Mouse (Mus musculus) forebrain, embryonic 16.5 days (tissue): ENCODE measurements at regions not wholly inside any gene's neighbourhood (a gene's known extent, or its start where the extent isn't known, plus 50 kb on each side); places are given as distances from the start of the nearest gene placed in this dataset.
"Not testable (repeated sequence)": the region's sequence is repeated elsewhere in the genome, so short reads cannot be mapped to it uniquely, and the experiment has no call there.

ENCODE experiments used
- ATAC-seq: fragments of 200-750 bp; cut with Nextera tagmentation; 2 replicates; pipeline ENCODE4 v1.8.0; 2017; ENCODE audit warnings: mild to moderate bottlenecking, moderate library complexity
- H3K27ac ChIP-seq: fragments of 300-500 bp; sonication (generic); 2 replicates; pipeline ENCODE4 v1.5.1; 2014; ENCODE audit warnings: low read length, control low read depth
- H3K27me3 ChIP-seq: fragments of 300-500 bp; sonication (generic); replicated peaks from 2 replicates; pipeline ENCODE4 v1.6.1; 2014; ENCODE audit warnings: low read length; ENCODE audit not compliant: control insufficient read depth, insufficient read depth
- H3K36me3 ChIP-seq: fragments of 300-500 bp; sonication (generic); 2 replicates; pipeline ENCODE4 v1.6.1; 2014; ENCODE audit not compliant: control insufficient read depth, insufficient read depth
- H3K4me1 ChIP-seq: fragments of 300-500 bp; sonication (generic); replicated peaks from 2 replicates; pipeline ENCODE4 v1.6.1; 2014; ENCODE audit warnings: low read length; ENCODE audit not compliant: control insufficient read depth, insufficient read depth
- H3K4me2 ChIP-seq: fragments of 300-500 bp; sonication (generic); 2 replicates; pipeline ENCODE4 v1.6.1; 2014; ENCODE audit warnings: mild to moderate bottlenecking, low read length, control low read depth
- H3K4me3 ChIP-seq: fragments of 300-500 bp; sonication (generic); replicated peaks from 2 replicates; pipeline ENCODE4 v1.5.1; 2014; ENCODE audit warnings: mild to moderate bottlenecking, low read length, control low read depth
- H3K9ac ChIP-seq: fragments of 300-500 bp; sonication (generic); replicated peaks from 2 replicates; pipeline ENCODE4 v1.6.1; 2014; ENCODE audit warnings: low read depth, low read length, control low read depth
- H3K9me3 ChIP-seq: fragments of 300-500 bp; sonication (generic); 2 replicates; pipeline ENCODE4 v1.6.1; 2016; ENCODE audit warnings: low read length; ENCODE audit not compliant: control insufficient read depth
- WGBS: fragments of 180-500 bp; shearing (Covaris S2); extraction: QIAGEN DNeasy Blood & Tissue Kit; methylation state at CpG from one replicate; pipeline ENCODE4 v1.1.7; 2014; 5-methylcytosine and 5-hydroxymethylcytosine counted together

DNA sequence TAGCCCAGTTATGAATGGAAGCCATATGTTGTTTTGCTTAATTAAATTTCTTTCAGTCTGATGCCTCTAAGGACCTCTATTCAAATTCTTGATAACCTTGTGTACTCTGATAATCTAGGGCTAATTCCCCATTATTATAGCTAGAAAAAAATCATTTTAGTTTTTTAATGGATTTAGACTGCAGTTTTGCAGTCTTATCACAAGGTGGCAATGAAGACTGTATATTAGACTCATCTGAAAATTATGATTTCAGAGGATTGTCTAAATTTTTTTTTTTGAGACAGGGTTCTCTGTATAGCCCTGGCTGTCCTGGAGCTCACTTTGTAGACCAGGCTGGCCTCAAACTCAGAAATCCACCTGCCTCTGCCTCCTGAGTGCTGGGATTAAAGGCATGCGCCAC lies 1292.9 kb upstream of the Tacstd2 start:
- not testable (repeated sequence) for H3K4me2 ChIP-seq, H3K27me3 ChIP-seq, H3K4me1 ChIP-seq, H3K9me3 ChIP-seq, H3K9ac ChIP-seq, H3K27ac ChIP-seq, H3K36me3 ChIP-seq, ATAC-seq, H3K4me3 ChIP-seq
- 91% methylated on average over 1 of the region's 1 CpGs for WGBS

DNA sequence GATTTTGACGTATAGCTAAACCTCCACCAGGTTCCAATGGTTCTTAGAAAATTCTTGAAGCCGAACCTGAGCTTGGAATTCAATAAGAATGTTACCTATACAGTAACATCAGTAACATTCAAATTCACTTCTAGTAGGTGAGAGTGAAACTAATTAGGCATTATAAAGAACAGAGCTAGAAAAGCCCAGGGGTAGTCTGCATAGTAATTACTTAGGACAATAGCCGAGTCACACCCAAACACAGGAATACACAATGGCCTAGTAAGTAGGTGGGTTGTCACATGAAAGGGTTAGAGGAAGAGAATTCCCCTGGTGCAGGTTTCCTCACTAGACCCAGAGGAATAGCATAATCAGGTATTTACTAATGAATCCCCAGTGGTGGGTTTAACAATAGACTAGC lies 1277.8 kb upstream of the Tacstd2 start:
- H3K9me3 ChIP-seq, result no peaks in the 10 kb centered on the region
- H3K4me2 ChIP-seq, result no peak overlapping the region
- no peak overlapping the region for H3K4me3 ChIP-seq
- H3K36me3 ChIP-seq, result no peaks in the 10 kb centered on the region
- H3K27me3 ChIP-seq, result no peaks in the 10 kb centered on the region
- 64% methylated on average over 3 of the region's 3 CpGs for WGBS
- no peak overlapping the region for H3K9ac ChIP-seq
- no peaks in the 10 kb centered on the region for H3K4me1 ChIP-seq
- no peak overlapping the region for H3K27ac ChIP-seq
- no peak for ATAC-seq

DNA sequence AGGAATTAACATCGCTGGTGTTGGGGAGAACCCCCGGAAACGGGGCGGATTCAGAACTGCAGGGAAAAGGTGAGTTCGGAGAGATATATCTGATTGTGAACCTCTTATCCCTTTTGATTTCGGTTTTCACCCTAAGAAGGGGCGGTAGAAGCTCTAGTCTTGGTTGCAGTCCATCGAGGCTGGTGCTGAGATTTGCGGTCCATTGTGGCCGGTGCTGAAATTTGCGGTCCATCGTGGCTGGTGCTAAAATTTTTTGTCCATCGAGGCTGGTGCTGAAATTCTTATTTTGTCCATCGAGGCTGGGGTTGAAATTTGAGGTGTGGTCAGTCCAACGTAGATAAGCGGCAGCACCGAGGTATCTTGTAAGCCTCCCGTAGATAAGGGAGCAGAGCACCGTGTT lies 1263.6 kb upstream of the Tacstd2 start:
- WGBS, result 91% methylated on average over 16 of the region's 19 CpGs
- not testable (repeated sequence) for ATAC-seq

DNA sequence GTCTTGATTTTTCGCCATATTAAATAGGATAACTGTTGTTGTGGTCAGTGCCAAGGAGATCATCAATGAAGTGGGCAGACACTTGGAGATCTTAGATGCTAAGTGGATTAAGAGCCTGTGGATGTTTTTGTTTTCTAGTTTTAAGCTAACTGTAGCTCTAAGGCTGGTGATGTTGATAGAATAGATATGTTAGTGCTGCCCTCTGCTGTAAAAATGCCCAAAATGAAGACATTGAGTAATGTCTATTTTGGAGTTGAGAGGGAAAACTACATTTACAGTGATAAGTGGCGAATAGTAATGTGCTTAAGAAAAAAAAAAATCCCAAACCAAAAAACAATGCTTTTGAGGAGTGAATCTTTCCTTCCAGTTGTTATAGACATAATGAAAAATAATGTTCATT lies 1235.9 kb upstream of the Tacstd2 start:
- Histone ChIP-seq H3K4me1 (no peaks in the 10 kb centered on the region), H3K27ac (no peak overlapping the region), H3K4me3 (no peak overlapping the region), H3K27me3 (no peaks in the 10 kb centered on the region), H3K4me2 (no peak overlapping the region), H3K9me3 (no peaks in the 10 kb centered on the region; the same call in 1 of the 2 replicates), H3K36me3 (no peaks in the 10 kb centered on the region), H3K9ac (no peak overlapping the region)
- WGBS, result 78% methylated on average over 2 of the region's 2 CpGs
- ATAC-seq, result no peak

More for the DNA sequence above, 1263.6 kb upstream of the Tacstd2 start:
- H3K9me3 ChIP-seq, H3K27ac ChIP-seq, H3K27me3 ChIP-seq, H3K9ac ChIP-seq, H3K4me3 ChIP-seq, H3K4me1 ChIP-seq, H3K36me3 ChIP-seq, H3K4me2 ChIP-seq: not testable (repeated sequence)

DNA sequence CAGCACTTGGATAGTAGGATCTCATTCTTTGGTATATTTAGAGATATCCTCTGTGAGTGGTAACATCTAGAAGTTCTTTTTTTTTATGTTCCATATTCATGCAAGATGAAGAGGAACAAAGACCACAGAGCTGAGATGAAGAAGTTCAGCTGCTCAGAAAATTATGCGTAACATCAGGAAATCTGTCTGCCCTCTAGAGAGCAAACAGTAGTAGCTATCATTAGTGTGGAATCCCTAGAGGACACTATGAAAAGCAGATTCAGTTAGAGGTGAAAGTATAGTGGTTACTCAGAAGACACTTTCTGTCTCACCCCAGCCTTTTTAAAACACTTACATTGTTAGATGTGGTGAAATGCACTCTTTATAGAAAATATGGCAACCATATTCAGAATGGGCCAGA lies 1214.9 kb upstream of the Tacstd2 start:
- no peak overlapping the region for H3K9ac ChIP-seq
- H3K27me3 ChIP-seq, result no peaks in the 10 kb centered on the region
- H3K9me3 ChIP-seq, result no peaks in the 10 kb centered on the region
- WGBS, result 94% methylated on average over 1 of the region's 1 CpGs
- H3K36me3 ChIP-seq, result no peaks in the 10 kb centered on the region
- no peaks in the 10 kb centered on the region for H3K4me1 ChIP-seq
- no peak overlapping the region for H3K4me3 ChIP-seq
- no peak for ATAC-seq
- H3K4me2 ChIP-seq, result no peak overlapping the region
- H3K27ac ChIP-seq, result no peak overlapping the region

DNA sequence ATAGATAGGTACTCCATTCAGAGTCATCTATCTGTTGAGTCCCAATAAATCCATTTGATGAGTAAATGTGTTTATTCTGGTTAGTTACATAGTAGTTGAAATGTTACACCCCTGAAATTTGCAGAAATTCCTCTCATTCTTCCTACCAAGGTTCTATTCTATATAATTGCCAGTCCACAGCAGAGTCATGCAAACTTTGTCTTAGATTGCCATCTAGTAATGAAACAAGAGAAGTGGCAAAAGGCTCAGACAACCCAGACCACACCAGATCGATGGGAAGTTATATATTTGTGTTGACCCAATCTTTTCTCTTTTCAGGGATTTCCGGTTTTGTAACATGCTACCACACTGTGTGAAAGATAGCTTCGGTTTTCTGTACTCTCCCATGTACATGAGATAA lies 1214.1 kb upstream of the Tacstd2 start:
- H3K4me2 ChIP-seq, result no peak overlapping the region
- no peaks in the 10 kb centered on the region for H3K36me3 ChIP-seq
- H3K4me3 ChIP-seq, result no peak overlapping the region
- no peaks in the 10 kb centered on the region for H3K9me3 ChIP-seq
- no peak overlapping the region for H3K9ac ChIP-seq
- 81% methylated on average over 3 of the region's 3 CpGs for WGBS
- no peak overlapping the region for H3K27ac ChIP-seq
- no peaks in the 10 kb centered on the region for H3K4me1 ChIP-seq
- ATAC-seq, result no peak
- H3K27me3 ChIP-seq, result no peaks in the 10 kb centered on the region

DNA sequence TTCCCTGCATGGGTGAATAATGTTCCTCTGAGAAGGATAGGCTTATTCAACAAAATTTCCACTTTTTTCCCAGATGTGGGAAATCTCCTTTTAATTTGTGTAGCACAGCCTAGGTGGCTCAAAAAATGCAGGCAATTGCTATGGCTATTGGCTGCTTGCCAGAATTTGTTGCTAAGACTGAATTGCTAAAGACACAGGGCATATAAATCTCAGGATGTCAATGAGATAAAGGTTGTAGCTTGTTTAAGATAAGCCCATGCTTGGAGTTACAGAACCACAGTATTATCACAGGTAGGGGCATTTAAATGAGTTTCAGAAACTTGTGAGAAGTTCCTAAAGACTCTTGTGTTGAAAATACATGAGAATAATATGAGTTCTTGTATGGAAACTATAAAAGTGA lies 1203.0 kb upstream of the Tacstd2 start:
- Histone ChIP-seq H3K36me3 (no peaks in the 10 kb centered on the region), H3K4me3 (no peak overlapping the region), H3K4me2 (no peak overlapping the region), H3K9me3 (no peaks in the 10 kb centered on the region), H3K9ac (no peak overlapping the region), H3K27me3 (no peaks in the 10 kb centered on the region), H3K27ac (no peak overlapping the region), H3K4me1 (no peaks in the 10 kb centered on the region)
- ATAC-seq, result no peak

DNA sequence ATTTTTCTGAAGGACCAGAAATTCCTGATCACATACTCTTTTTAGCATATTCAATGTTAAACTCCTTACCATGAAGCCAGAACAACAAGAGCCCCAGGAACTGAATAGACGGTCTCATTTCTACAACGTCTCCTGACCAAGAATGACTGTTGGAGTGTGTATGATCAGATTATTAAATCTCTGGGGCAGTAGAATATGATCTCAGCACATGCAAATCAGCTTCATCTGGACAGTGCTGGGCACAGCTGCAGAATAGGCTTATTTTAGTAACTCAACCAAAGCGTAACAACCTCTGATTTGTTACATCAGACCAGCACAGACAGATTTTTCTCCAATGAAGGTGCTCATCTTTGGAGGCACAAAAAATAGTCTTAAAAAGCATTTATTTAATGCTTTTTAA lies 1201.1 kb upstream of the Tacstd2 start:
- Histone ChIP-seq H3K27ac (no peak overlapping the region), H3K9ac (no peak overlapping the region), H3K36me3 (no peaks in the 10 kb centered on the region), H3K4me3 (no peak overlapping the region), H3K4me1 (no peaks in the 10 kb centered on the region), H3K27me3 (no peaks in the 10 kb centered on the region), H3K4me2 (no peak overlapping the region), H3K9me3 (no peaks in the 10 kb centered on the region)
- ATAC-seq, result no peak
- WGBS, result 92% methylated on average over 3 of the region's 3 CpGs

DNA sequence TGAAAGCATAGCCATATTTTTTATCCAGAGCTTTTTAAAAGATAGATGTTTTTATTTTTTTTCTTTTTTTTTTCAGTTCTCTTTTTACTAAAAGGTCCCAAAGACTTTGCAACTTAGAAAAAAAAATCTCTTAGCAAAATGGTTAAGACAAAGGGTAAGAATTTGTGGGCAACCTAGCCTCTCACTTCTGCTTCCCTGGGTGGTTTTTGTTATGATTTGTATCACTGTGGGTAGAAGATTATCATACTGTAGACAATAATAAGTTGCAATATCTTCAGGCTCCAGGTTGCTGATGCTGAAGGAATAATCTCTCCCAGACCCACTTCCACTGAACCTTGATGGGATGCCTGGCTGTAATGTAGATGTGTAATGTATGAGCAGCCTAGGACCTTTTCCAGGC lies 1200.5 kb upstream of the Tacstd2 start:
- no peaks in the 10 kb centered on the region for H3K9me3 ChIP-seq
- no peaks in the 10 kb centered on the region for H3K36me3 ChIP-seq
- ATAC-seq, result no peak
- H3K4me1 ChIP-seq, result no peaks in the 10 kb centered on the region
- no peak overlapping the region for H3K9ac ChIP-seq
- no peak overlapping the region for H3K4me2 ChIP-seq
- H3K27me3 ChIP-seq, result no peaks in the 10 kb centered on the region
- no peak overlapping the region for H3K27ac ChIP-seq
- no peak overlapping the region for H3K4me3 ChIP-seq

DNA sequence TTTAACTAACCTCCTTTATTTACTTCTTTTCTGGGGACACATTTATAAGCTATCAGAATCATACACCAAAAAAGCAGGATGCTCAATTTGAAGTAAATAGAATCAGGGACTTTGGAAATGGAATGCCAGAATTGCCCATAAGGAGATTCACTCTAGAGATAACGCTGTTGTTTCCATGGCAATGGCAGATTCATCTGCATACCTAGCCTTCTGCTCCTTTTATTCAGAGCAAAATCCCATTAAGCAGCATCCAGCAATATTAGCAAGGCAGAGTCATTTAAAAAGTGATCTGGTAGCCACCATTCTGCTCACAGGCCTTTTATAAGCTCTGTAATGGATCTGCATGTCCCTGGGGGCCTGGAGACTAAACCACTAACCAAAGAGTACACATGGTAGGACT lies 1175.5 kb upstream of the Tacstd2 start:
- H3K27ac ChIP-seq, H3K4me3 ChIP-seq, H3K27me3 ChIP-seq, H3K9ac ChIP-seq, H3K4me2 ChIP-seq, H3K9me3 ChIP-seq, ATAC-seq, H3K4me1 ChIP-seq, H3K36me3 ChIP-seq: not testable (repeated sequence)
- 83% methylated on average over 1 of the region's 1 CpGs for WGBS
